20 mouse cellular contexts compared by ENCODE assay signal in the genomic region with DNA sequence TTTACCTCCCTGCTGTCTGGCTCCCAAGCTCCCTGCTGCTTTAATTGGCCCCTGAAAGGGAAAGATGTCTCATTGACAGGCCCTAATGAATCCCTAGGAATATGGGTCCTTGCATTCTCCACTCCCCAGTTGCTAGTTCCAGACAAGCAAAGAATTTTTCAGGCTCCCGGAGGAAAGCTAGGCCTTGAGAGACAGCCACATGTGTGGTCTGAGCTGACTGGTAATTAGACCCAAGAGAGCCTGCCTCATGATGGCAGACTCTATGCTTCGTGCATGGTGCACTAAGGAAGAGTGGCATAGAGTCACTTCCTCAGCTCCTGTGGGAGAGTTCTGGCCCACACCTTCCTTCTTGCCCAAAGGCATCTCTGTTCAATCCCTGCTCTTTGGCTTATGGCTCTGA. TPM values are rescaled to one million over a fixed set of nuclear protein-coding genes. Genes with fewer than 3 reads are reported as not detected.
"Had no signal": no experiment of that assay in that cellular context is flagged by ENCODE, and none has a peak within 500 bp of the region (broad histone marks: within the 10 kb centered on the region; RNA-seq: fewer than 3 reads in every experiment).

No protein-coding gene starts in this region.

- H3K9me3 ChIP-seq: limb, embryonic 15.5 days; liver, embryonic 12.5 days; midbrain, embryonic 10.5 days; neural tube, embryonic 15.5 days had no signal

- H3K27ac ChIP-seq: kidney, postnatal 0 days; limb, embryonic 15.5 days; liver, embryonic 12.5 days; midbrain, embryonic 10.5 days; neural tube, embryonic 15.5 days had no signal

- H3K4me2 ChIP-seq: limb, embryonic 15.5 days; liver, embryonic 12.5 days; lung, embryonic 14.5 days; neural tube, embryonic 15.5 days had no signal

- H3K27me3 ChIP-seq: limb, embryonic 15.5 days; neural tube, embryonic 15.5 days had no signal

- ATAC-seq: liver, embryonic 12.5 days had no signal

- H3K4me1 ChIP-seq: liver, embryonic 12.5 days had no signal

- H3K4me3 ChIP-seq: limb, embryonic 15.5 days; liver, embryonic 12.5 days; midbrain, embryonic 10.5 days; myocyte; neural tube, embryonic 15.5 days had no signal

- H3K36me3 ChIP-seq: limb, embryonic 15.5 days; liver, embryonic 12.5 days; midbrain, embryonic 10.5 days; neural tube, embryonic 15.5 days had no signal

- H3K9ac ChIP-seq: limb, embryonic 15.5 days; liver, embryonic 12.5 days; lung, embryonic 14.5 days; neural tube, embryonic 15.5 days had no signal

- DNase-seq: kidney, adult 9 months; kidney, postnatal 36 days; layer of hippocampus, adult 9-11 months; layer of hippocampus, postnatal 36 days; lung, postnatal 4 days; right cerebral cortex, postnatal 25 days; thymus, postnatal 36 days had no signal

RNA-seq across cellular contexts. Expression of a gene that starts 24.6 kb away (rescaled TPM):
- polyA plus RNA-seq: kidney, postnatal 0 days; limb, embryonic 15.5 days; liver, embryonic 12.5 days; liver, embryonic 16.5 days; lung, embryonic 14.5 days; midbrain, embryonic 10.5 days; midbrain, embryonic 14.5 days; myocyte; neural tube, embryonic 11.5 days; neural tube, embryonic 15.5 days; small intestine, adult 2 months; stomach, embryonic 16.5 days; thymus, postnatal 0 days had no signal

RNA-seq across cellular contexts. Expression of a gene that starts 57.9 kb away (rescaled TPM):
- polyA plus RNA-seq: kidney, postnatal 0 days; limb, embryonic 15.5 days; liver, embryonic 12.5 days; liver, embryonic 16.5 days; lung, embryonic 14.5 days; midbrain, embryonic 10.5 days; midbrain, embryonic 14.5 days; myocyte; neural tube, embryonic 11.5 days; neural tube, embryonic 15.5 days; small intestine, adult 2 months; stomach, embryonic 16.5 days; thymus, postnatal 0 days had no signal
